Mouse (Mus musculus) spleen, adult 2 months (tissue): ENCODE data around the gene Spns2.

Experiments used
- CTCF ChIP-seq: fragments of 200-500 bp; IDR thresholded peaks from 2 replicates; pipeline ENCODE4 v1.5.1; 2011; ENCODE audit warnings: mild to moderate bottlenecking, inconsistent platforms; ENCODE audit not compliant: insufficient read depth, insufficient read length, insufficient replicate concordance; ENCODE audit errors: extremely low read depth
- POLR2A ChIP-seq: fragments of 200-500 bp; IDR thresholded peaks from 2 replicates; pipeline ENCODE4 v1.6.1; 2011; ENCODE audit warnings: low read depth, low read length, inconsistent platforms

GRCm38 (mm10) chr11:72420460-72421122 is 69.1 kb downstream of the Spns2 start:
- TF ChIP-seq CTCF (no peak), POLR2A (no peak)
